Mouse (Mus musculus): ENCODE data around the gene Psg16.
A peak's percentile ranks its signal among the peaks of the same experiment; 100 is the strongest.

DNA sequence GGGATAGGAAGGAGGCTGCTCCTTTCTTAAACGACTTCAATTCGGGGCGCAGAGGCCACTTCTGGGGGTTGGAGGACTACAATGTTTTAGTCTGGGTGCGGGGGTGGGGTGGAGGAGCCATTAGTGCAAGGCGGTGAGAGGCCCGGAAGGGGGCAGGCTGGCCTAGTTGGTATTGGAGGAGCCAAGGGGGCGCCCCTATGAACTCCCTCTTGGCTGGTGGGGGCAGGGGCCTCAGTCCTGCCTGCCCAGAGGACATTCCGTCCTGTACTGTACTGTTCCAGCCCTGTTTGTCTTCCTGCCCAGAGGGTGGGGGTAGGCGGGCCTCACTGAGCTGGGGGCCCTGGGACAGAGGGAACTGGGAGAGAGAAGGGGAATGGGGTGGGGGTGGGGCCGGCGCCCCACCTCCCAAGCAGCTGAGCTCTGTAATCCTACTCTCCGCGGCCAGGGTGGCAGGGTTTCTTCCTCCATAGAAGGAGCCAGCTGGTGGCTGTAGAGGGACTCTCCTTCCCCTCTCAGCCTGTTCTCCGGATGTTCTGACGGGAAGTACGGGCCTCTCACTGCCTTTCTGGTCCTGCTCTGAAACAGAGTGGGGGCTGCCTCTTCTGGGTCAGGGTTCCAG is 15.7 kb upstream of the Psg16 start:
- TF ChIP-seq CTCF (IDR thresholded peaks at IDR 0.05; ENCODE audit: low read depth): peak; percentile 68
- peak; percentile 94 for TF ChIP-seq EP300 (optimal IDR thresholded peaks at IDR 0.05)

Measured in stomach, postnatal 0 days (tissue).